Mouse (Mus musculus): ENCODE data around the gene Gja8.

Gja8 gene

GRCm38 (mm10) chr3:96879536-96879935 lies 46.3 kb downstream of the Gja8 start:
- DNase-seq (ENCODE audit: low read depth, low spot score) = no peak

- DNase-seq (ENCODE audit: low read depth, low spot score) = no peak
Observed at GRCm38 (mm10) chr3:96874808-96875571, 50.8 kb downstream of the Gja8 start.

GRCm38 (mm10) chr3:96872501-96872900 lies 53.3 kb downstream of the Gja8 start:
- no peak for DNase-seq (ENCODE audit: low read depth, low spot score)

DNA sequence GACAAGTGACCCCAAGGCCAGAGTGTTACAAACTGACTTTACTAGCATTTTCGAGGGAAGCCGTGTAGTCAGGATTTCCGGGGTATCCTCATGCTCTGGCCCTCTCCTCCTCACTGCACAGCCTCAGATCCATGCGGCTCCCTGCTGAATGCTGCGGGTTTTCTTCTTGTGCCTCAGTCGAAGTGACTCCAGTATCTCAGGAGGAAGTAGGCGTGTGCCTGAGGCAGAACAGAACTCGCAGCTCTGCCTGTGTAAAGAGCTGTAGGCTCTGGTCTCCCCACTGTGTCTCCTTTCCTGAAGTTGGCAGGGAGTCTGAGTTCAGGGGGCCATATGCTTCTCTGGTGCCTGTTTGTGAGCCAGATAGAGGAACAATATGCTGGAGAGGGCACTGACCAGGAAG lies 54.8 kb downstream of the Gja8 start:
- DNase-seq (ENCODE audit: low read depth, low spot score) = no peak

DNA sequence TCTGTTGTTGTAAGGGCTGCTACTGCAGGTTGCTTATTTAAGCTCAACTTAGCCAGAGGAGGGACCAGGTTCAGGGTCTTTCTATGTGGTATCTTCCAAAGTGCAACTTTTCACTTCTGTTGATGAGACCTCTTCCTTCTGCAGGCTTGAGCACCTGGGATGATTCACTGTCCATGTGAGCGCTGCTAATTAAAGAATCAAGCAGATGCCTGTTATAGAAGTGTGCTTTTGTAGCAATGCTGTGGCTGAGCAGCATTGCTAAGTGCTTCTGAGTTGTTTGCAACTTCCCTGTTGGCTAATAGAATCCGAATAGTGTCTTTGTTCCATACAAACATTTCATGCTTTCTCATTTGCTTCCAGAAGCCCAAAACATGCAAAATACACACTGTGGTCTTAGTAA lies 55.5 kb downstream of the Gja8 start:
- no peak for DNase-seq (ENCODE audit: low read depth, low spot score)

DNA sequence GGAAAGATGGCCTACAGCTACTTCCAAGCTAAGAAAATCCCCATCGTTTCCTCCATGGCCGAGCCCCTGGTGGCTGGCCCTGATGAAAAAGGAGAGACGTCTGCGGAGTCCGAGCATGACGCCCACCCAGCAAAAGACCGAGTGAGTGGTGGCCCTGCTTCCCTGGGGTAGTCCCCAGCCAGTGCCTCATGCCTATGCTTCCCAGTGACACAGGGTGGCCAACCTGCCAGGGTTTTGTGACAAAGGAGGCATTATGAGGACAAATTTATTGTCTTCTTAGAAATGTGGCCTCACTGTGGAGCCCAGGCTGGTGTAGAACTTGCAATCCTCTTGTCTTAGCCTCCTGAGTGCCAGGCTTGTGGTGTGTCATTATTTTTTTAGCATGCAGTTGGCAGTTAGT lies 56.7 kb downstream of the Gja8 start:
- DNase-seq (ENCODE audit: low read depth, low spot score) = no peak

DNA sequence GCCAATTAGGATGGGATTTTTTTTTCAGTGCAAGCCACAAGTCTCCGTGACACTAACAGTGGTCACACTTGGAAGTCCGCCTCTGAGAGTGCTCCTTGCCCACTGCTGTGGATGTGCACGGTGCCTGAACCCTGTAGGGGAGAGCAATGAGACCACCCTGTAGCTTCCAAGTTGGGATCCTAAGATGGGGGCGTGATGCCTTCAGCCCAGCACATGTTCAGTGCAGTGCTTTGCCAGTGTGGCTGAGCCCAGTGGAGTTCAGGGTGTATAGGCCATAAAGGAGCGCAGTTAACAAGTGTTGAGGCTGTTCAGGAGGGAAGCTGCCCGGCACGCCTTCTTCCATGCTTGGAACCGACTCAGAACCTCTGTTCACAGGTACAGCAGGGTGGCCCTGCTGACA lies 57.3 kb downstream of the Gja8 start:
- DNase-seq (ENCODE audit: low read depth, low spot score) = no peak

DNA sequence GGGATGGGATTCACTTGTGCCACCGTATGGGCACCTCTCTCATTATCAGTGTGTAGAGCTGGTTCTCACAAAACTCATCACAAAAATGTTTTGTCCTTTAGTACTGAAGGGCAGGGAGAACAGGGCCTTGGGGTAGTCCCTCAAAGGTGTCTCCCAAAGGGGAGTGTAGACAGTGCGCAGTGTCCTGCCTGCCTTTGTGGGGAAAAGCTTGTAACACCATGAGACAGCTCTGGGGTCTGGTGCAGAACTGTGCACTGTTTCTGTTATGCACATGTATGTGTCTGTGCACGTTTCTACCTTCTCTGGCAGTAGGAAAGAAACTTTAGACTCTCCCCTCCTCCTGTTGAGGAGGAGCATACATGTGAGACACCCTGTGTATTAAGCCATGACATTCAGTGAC lies 58.0 kb downstream of the Gja8 start:
- DNase-seq (ENCODE audit: low read depth, low spot score) = no peak

Measured in WW6 (cell line).